Mouse (Mus musculus): ENCODE data around the gene Abcb6. TPM values are rescaled to one million over a fixed set of nuclear protein-coding genes. Genes with fewer than 3 reads are reported as not detected.

Gene Abcb6
- total and polyA plus RNA-seq, 3 experiments, result 9.5 to 132 (median 25.0) TPM

DNA sequence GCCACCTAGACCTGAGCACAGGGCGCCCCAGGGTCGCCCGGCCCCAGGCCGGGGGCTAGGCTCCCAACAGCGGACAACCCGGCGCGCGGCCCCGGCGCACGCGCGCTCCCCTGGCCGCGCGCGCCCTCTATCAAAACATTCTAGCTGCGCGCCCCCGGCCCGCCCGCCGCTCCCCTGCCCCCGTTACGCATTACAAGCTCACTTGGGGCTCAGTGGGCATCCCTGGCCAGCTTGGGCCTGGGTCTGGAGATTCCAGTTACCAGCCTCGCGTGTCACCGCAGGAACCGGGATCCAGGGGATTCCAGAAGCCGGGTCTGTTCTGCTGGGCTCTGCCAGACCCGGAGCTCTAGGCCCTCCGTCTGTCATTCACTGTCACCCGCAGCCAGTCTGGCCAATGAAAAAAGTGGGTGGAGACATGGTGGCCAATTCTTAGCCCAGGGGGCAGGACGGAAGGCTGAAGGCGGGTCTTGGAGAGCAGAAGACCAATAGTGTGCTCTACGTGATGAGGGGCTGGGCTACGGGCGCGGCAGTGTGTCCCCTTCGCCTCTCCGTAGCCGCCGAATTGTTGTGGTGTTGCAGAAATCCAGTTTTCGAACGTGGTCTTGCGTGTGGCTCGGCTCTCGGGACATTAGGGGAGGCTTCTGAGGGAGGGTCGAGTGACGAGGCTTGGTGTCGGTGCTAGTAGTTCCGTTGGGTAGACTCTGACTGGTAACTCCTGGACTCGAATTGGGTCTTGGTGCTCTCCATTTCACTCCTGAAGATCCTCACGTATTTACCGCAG, 11.6 kb upstream of the Abcb6 start, which contains the start of the genes Ankzf1 and Atg9a:
Ankzf1 (plus strand) TSS at position 530 of the 781 bp plus-strand sequence.
Atg9a (minus strand) TSS at position 575 of the 781 bp plus-strand sequence.
- DNase-seq (ENCODE audit: low spot score) (peak; percentile 100), ATAC-seq (ENCODE audit: extremely low read depth, insufficient number of reproducible peaks, low FRiP score, poor library complexity, severe bottlenecking) (peak; percentile 99)
- Histone ChIP-seq H3K4me1 (ENCODE audit: insufficient read depth, low read depth, low read length) (peaks cover 47% of the 10 kb centered on the region), H3K36me3 (replicated peaks) (peaks cover 72% of the 10 kb centered on the region), H3K4me3 (ENCODE audit: low read depth, low read length) (peak within 1 kb of the TSS; percentile 80), H3K9me3 (replicated peaks) (no peaks in the 10 kb centered on the region), H3K27me3 (ENCODE audit: insufficient read depth, low read length) (no peaks in the 10 kb centered on the region)
- no peak for TF ChIP-seq GATA2 (IDR thresholded peaks at IDR 0.05; ENCODE audit: borderline replicate concordance, low read depth, low read length)
- no peak for TF ChIP-seq TAL1 (conservative IDR thresholded peaks at IDR 0.05; ENCODE audit: low read depth, low read length)
- no peak for TF ChIP-seq CTCF (IDR thresholded peaks at IDR 0.05; ENCODE audit: low read depth, low read length)
- no peak for TF ChIP-seq GATA1 (IDR thresholded peaks at IDR 0.05; ENCODE audit: borderline replicate concordance, low read length)
- peak; percentile 65; the same call in 1 of the 2 replicates for TF ChIP-seq POLR2AphosphoS5 (IDR thresholded peaks at IDR 0.05; ENCODE audit: insufficient replicate concordance, low read depth, low read length)

DNA sequence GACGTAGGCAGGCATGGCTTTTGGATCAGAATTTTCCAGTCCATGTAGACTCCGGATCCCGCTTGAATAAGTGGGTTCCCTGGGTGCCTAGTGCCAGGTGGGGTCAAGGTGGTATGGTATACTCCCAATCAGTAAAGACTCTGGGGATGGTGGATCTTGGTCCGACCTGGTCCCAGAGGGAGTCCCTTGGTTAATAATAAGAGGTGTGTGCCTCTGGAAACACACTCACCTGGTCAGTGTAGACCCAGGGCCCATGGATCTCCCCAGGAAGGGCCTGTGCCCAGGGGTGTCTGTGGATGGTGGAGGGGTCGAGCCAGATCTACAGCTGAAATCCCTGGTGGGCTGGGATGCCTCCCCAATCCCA, 11.0 kb upstream of the Abcb6 start:
- ATAC-seq (ENCODE audit: extremely low read depth, insufficient number of reproducible peaks, low FRiP score, poor library complexity, severe bottlenecking) (no peak), DNase-seq (ENCODE audit: low spot score) (no peak)
- Histone ChIP-seq H3K27me3 (ENCODE audit: insufficient read depth, low read length) (no peaks in the 10 kb centered on the region), H3K4me1 (ENCODE audit: insufficient read depth, low read depth, low read length) (peaks cover 47% of the 10 kb centered on the region), H3K4me3 (ENCODE audit: low read depth, low read length) (peak overlapping the region; percentile 80), H3K9me3 (replicated peaks) (no peaks in the 10 kb centered on the region), H3K36me3 (replicated peaks) (peaks cover 72% of the 10 kb centered on the region)
- no peak for TF ChIP-seq POLR2AphosphoS5 (IDR thresholded peaks at IDR 0.05; ENCODE audit: insufficient replicate concordance, low read depth, low read length)
- TF ChIP-seq GATA1 (IDR thresholded peaks at IDR 0.05; ENCODE audit: borderline replicate concordance, low read length), result no peak
- no peak for TF ChIP-seq TAL1 (conservative IDR thresholded peaks at IDR 0.05; ENCODE audit: low read depth, low read length)

DNA sequence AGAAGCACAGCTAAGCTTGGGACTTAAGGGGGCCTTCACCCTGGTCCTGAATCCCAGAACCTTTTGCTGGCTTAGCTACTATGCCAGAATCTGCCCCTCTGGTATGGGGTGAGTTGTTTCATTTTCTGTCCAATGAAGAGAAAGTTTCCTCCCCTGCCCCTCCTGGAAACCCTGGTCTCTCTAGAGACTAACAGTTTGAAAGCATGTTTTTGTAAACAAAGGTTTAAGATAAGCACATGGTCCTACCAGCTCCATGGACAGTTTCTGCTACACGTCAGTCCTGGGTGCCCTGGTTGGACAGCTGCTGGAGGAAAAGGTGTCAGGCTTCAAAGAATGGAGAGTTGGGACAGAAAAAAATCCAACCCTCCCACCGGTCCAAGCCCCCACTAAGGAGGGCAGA, 10.4 kb upstream of the Abcb6 start:
- H3K4me1 ChIP-seq (ENCODE audit: insufficient read depth, low read depth, low read length), result peaks cover 52% of the 10 kb centered on the region
- no peaks in the 10 kb centered on the region for H3K27me3 ChIP-seq (ENCODE audit: insufficient read depth, low read length)
- no peaks in the 10 kb centered on the region for H3K9me3 ChIP-seq (replicated peaks)
- ATAC-seq (ENCODE audit: extremely low read depth, insufficient number of reproducible peaks, low FRiP score, poor library complexity, severe bottlenecking), result no peak
- H3K36me3 ChIP-seq (replicated peaks), result peaks cover 72% of the 10 kb centered on the region
- TF ChIP-seq GATA2 (IDR thresholded peaks at IDR 0.05; ENCODE audit: borderline replicate concordance, low read depth, low read length) (no peak), TAL1 (conservative IDR thresholded peaks at IDR 0.05; ENCODE audit: low read depth, low read length) (no peak), GATA1 (IDR thresholded peaks at IDR 0.05; ENCODE audit: borderline replicate concordance, low read length) (no peak), CTCF (IDR thresholded peaks at IDR 0.05; ENCODE audit: low read depth, low read length) (no peak), POLR2AphosphoS5 (IDR thresholded peaks at IDR 0.05; ENCODE audit: insufficient replicate concordance, low read depth, low read length) (no peak)
- DNase-seq (ENCODE audit: low spot score), result no peak
- H3K4me3 ChIP-seq (ENCODE audit: low read depth, low read length), result peak overlapping the region; percentile 80; the same call in 1 of the 2 replicates

DNA sequence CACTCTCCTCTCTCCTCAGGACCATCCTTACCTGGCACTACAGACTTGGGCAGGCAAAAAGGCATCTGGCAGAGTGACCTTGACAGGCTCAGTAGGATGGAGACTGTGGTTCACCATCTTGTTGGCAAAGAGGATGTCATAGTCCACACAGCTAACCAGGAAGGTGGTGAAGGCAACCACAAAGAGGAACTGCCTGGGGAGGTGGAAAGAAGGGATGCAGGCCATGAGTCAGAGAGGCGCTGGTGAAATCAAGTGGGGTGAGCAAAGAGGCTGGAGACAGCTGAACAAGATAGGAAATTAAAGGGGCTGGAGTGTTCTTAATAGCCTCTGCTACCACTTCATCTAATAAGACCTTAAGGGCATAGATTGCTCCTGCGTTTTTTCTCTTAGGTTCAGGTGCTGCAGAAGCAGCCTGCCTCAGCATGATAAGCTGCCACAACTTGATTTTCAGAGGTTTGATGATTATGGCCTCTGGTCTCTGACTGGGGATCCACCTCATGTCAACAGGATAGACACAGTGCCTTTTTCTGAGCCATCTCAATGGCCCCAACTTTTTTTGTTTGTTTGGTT, 7.8 kb upstream of the Abcb6 start:
- H3K9me3 ChIP-seq (replicated peaks), result no peaks in the 10 kb centered on the region
- H3K27me3 ChIP-seq (ENCODE audit: insufficient read depth, low read length), result no peaks in the 10 kb centered on the region; the same call in 1 of the 2 replicates
- DNase-seq (ENCODE audit: low spot score), result peak; percentile 40
- peaks cover 50% of the 10 kb centered on the region for H3K4me1 ChIP-seq (ENCODE audit: insufficient read depth, low read depth, low read length)
- no peak overlapping the region for H3K4me3 ChIP-seq (ENCODE audit: low read depth, low read length)
- peaks cover 77% of the 10 kb centered on the region for H3K36me3 ChIP-seq (replicated peaks)
- no peak for ATAC-seq (ENCODE audit: extremely low read depth, insufficient number of reproducible peaks, low FRiP score, poor library complexity, severe bottlenecking)
- TF ChIP-seq POLR2AphosphoS5 (IDR thresholded peaks at IDR 0.05; ENCODE audit: insufficient replicate concordance, low read depth, low read length) (no peak), TAL1 (conservative IDR thresholded peaks at IDR 0.05; ENCODE audit: low read depth, low read length) (peak; percentile 18; the same call in 1 of the 2 replicates)

DNA sequence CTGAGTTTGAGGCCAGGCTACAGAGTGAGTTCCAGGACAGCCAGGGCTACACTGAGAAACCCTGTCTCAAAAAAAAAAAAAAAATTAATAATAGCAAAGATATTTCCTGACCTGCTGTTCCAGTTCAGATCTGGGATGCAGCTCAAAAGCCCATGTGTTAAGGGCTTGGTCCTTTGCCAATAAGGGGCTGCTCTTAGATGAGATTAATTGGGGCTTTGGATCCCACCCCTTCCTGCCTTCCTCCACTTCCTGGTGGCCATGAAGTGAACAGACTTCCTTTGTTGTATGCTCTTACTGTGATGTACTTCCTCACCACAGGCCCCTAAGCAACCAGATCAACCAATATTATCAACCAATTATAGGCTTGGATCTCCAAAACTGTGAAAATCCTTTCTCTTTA, 6.9 kb upstream of the Abcb6 start:
- TF ChIP-seq GATA2 (IDR thresholded peaks at IDR 0.05; ENCODE audit: borderline replicate concordance, low read depth, low read length) (no peak), TAL1 (conservative IDR thresholded peaks at IDR 0.05; ENCODE audit: low read depth, low read length) (no peak), CTCF (IDR thresholded peaks at IDR 0.05; ENCODE audit: low read depth, low read length) (no peak), POLR2AphosphoS5 (IDR thresholded peaks at IDR 0.05; ENCODE audit: insufficient replicate concordance, low read depth, low read length) (no peak), GATA1 (IDR thresholded peaks at IDR 0.05; ENCODE audit: borderline replicate concordance, low read length) (no peak)
- Histone ChIP-seq H3K4me1 (ENCODE audit: insufficient read depth, low read depth, low read length) (peaks cover 47% of the 10 kb centered on the region), H3K9me3 (replicated peaks) (peaks cover 3% of the 10 kb centered on the region; the same call in 1 of the 2 replicates), H3K36me3 (replicated peaks) (peaks cover 86% of the 10 kb centered on the region), H3K27me3 (ENCODE audit: insufficient read depth, low read length) (no peaks in the 10 kb centered on the region; the same call in 1 of the 2 replicates), H3K4me3 (ENCODE audit: low read depth, low read length) (no peak overlapping the region)
- no peak for ATAC-seq (ENCODE audit: extremely low read depth, insufficient number of reproducible peaks, low FRiP score, poor library complexity, severe bottlenecking)
- DNase-seq (ENCODE audit: low spot score), result no peak

DNA sequence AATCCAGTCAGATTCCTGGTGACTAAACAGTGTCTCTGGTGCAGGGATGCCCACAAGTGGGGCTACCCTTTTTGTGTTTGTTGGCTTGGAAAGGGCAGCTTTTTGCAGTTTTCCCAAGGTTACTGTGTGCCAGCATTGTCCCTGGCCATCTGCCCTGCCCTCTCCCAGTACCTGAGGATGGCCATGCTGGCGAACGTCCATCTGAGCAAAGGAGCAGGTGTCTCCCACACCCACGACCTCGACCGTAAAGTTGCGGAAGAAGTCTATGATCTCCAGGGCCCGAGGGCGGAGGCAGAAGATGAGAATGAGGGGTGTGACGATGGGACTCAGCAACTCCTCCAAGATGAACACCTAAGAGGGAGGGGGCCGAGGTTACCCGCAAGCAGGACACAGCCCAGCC, 5.3 kb upstream of the Abcb6 start:
- no peak for ATAC-seq (ENCODE audit: extremely low read depth, insufficient number of reproducible peaks, low FRiP score, poor library complexity, severe bottlenecking)
- H3K36me3 ChIP-seq (replicated peaks), result peaks cover 97% of the 10 kb centered on the region
- no peaks in the 10 kb centered on the region; the same call in 1 of the 2 replicates for H3K27me3 ChIP-seq (ENCODE audit: insufficient read depth, low read length)
- peaks cover 50% of the 10 kb centered on the region for H3K4me1 ChIP-seq (ENCODE audit: insufficient read depth, low read depth, low read length)
- no peak for DNase-seq (ENCODE audit: low spot score)
- TF ChIP-seq CTCF (IDR thresholded peaks at IDR 0.05; ENCODE audit: low read depth, low read length), result no peak
- no peak overlapping the region for H3K4me3 ChIP-seq (ENCODE audit: low read depth, low read length)
- H3K9me3 ChIP-seq (replicated peaks), result peaks cover 3% of the 10 kb centered on the region; the same call in 1 of the 2 replicates

Data from G1E (cell line).